Mouse (Mus musculus) kidney, embryonic 16.5 days (tissue): ENCODE results near the gene Ppil2. TPM values are rescaled to one million over a fixed set of nuclear protein-coding genes. Genes with fewer than 3 reads are reported as not detected.

Experiments
- ATAC-seq: fragments of 200-750 bp; cut with Nextera tagmentation; 2 replicates; pipeline ENCODE4 v1.8.0; 2017; ENCODE audit warnings: moderate TSS enrichment; ENCODE audit not compliant: low FRiP score, low TSS enrichment
- H3K27ac ChIP-seq: fragments of 300-500 bp; sonication (generic); 2 replicates; pipeline ENCODE4 v1.5.1; 2014; ENCODE audit warnings: low read length
- H3K27me3 ChIP-seq: fragments of 300-500 bp; sonication (generic); 2 replicates; pipeline ENCODE4 v1.6.1; 2014; ENCODE audit warnings: low read length, control low read depth, mixed read lengths; ENCODE audit not compliant: insufficient read depth
- H3K36me3 ChIP-seq: fragments of 300-500 bp; sonication (generic); 2 replicates; pipeline ENCODE4 v1.6.1; 2014; ENCODE audit warnings: low read length, control low read depth, mixed read lengths; ENCODE audit not compliant: insufficient read depth
- H3K4me1 ChIP-seq: fragments of 300-500 bp; sonication (generic); 2 replicates; pipeline ENCODE4 v1.6.1; 2014; ENCODE audit warnings: low read length, control low read depth, mixed read lengths; ENCODE audit not compliant: insufficient read depth
- H3K4me2 ChIP-seq: fragments of 300-500 bp; sonication (generic); replicated peaks from 2 replicates; pipeline ENCODE4 v1.6.1; 2014; ENCODE audit warnings: low read depth, low read length
- H3K4me3 ChIP-seq: fragments of 300-500 bp; sonication (generic); 2 replicates; pipeline ENCODE4 v1.5.1; 2014; ENCODE audit warnings: mild to moderate bottlenecking, low read length
- H3K9ac ChIP-seq: fragments of 300-500 bp; sonication (generic); replicated peaks from 2 replicates; pipeline ENCODE4 v1.6.1; 2014; ENCODE audit warnings: low read length
- H3K9me3 ChIP-seq: fragments of 300-500 bp; sonication (generic); 2 replicates; pipeline ENCODE4 v1.6.1; 2016; ENCODE audit warnings: low read length, control low read depth
- WGBS: fragments of 180-500 bp; shearing (Covaris S2); extraction: QIAGEN DNeasy Blood & Tissue Kit; methylation state at CpG from one replicate; pipeline ENCODE4 v1.1.7; 2014; 5-methylcytosine and 5-hydroxymethylcytosine counted together
- microRNA counts: library from miRNA; unstranded; fragments of <30 nt; microRNA quantifications from one replicate; lab custom pipeline; 2016
- microRNA-seq: library from miRNA; unstranded; fragments of <30 nt; microRNA quantifications from one replicate; pipeline ENCODE4, GENCODE M21; 2016
- polyA plus RNA-seq: library from polyadenylated mRNA; unstranded; fragments of >200 nt; fragmentation: Nextera tagmentation; extraction: Ambion mirVana; gene quantifications from 2 replicates; pipeline ENCODE4 v1.2.1, GENCODE M21; 2015

Gene Ppil2
- polyA plus RNA-seq, 1 experiment from 2014 or later, result 150 TPM

DNA sequence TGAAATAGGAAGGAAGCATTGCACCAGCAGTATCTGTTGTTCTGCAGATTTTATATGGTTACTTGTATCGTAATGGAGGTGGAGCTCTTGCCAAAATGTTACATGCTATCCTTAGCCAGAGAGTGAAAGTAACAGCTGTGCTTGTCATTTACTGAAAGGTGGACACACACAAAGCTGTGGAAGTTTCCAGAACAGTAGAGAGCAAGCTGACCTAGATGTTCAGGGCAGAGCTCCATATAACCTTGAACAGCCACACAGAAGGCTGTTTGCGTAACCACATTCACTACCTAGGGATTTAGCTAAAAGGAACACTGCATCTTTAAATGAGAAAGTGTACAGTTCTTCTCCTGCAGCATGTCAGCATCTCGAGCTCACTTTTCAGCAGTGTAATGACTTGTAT, 66.7 kb downstream of the Ppil2 start:
- 87% methylated on average over 3 of the region's 3 CpGs for WGBS
- Histone ChIP-seq H3K27ac (no peak overlapping the region), H3K4me3 (no peak overlapping the region), H3K9me3 (no peaks in the 10 kb centered on the region), H3K27me3 (no peaks in the 10 kb centered on the region), H3K9ac (no peak overlapping the region), H3K36me3 (peaks cover 66% of the 10 kb centered on the region), H3K4me1 (no peaks in the 10 kb centered on the region), H3K4me2 (no peak overlapping the region)
- ATAC-seq, result no peak

DNA sequence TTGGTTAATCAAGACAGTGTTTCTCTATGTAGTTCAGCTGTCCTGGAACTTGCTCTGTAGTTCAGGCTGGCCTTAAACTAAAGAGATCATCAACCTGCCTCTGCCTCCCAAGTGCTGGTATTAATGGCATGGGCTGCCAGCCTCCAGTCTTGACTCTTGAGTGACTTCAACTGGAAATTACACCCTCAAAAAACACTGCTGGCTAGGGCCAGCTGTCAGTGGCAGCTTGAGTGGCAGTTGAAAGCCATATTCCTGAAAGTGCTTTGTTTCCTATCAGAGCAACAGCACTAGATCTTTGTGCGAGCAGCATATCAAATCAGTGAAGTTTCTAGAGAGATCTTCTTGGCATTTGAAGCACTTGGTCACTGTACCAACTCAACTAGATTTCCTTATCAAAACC, 69.6 kb downstream of the Ppil2 start:
- no peaks in the 10 kb centered on the region for H3K4me1 ChIP-seq
- no peak overlapping the region for H3K4me3 ChIP-seq
- no peak overlapping the region for H3K9ac ChIP-seq
- no peaks in the 10 kb centered on the region for H3K9me3 ChIP-seq
- H3K27ac ChIP-seq, result no peak overlapping the region
- no peak for ATAC-seq
- peaks cover 74% of the 10 kb centered on the region for H3K36me3 ChIP-seq
- H3K4me2 ChIP-seq, result no peak overlapping the region
- no peaks in the 10 kb centered on the region for H3K27me3 ChIP-seq
- 89% methylated on average over 1 of the region's 1 CpGs for WGBS

DNA sequence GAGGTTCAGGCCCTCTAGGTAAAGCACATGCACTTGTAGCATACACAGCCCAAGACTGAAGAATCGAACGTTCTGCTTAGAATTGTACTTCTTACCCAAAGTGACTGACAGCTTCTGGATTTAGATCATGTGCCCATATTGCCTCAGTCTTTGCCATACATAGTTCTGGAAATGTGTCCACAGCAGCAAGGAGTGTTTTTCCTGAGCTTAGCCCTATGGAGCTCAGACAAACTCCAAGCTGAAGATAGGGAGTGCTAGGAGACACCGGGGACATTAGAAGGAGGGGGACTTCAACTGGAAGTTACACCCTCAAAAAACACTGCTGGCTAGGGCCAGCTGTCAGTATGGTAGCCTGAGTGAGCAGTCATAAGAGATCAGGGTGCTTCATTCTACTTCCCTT, 70.3 kb downstream of the Ppil2 start:
- Histone ChIP-seq H3K9ac (no peak overlapping the region), H3K9me3 (no peaks in the 10 kb centered on the region), H3K4me2 (no peak overlapping the region), H3K4me3 (no peak overlapping the region), H3K27ac (no peak overlapping the region), H3K27me3 (no peaks in the 10 kb centered on the region), H3K36me3 (peaks cover 75% of the 10 kb centered on the region), H3K4me1 (no peaks in the 10 kb centered on the region)
- ATAC-seq, result no peak
- WGBS, result 98% methylated on average over 3 of the region's 3 CpGs

MicroRNAs within 50 kb of the gene (microRNA counts, 519-probe panel; counts per million panel counts)
- microRNA mmu-miR-130b (lab: Ali Mortazavi, UCI) (4,353 counts per million, percentile 92 among the panel's probes with 10 or more counts), microRNA mmu-miR-301b (lab: Ali Mortazavi, UCI) (3,033 counts per million, percentile 71 among the panel's probes with 10 or more counts)

Small RNA genes lying within 50 kb of the gene (microRNA-seq; reads per million reads assigned to microRNA genes)
- gene Mir130b (6,486 reads per million, percentile 93 among the genes with 10 or more reads in this experiment), gene Mir301b (64.8 reads per million, percentile 51 among the genes with 10 or more reads in this experiment)

Other genes with a start within 250 kb of the Ppil2 start
- gene Igll1, start 247.3 kb downstream of the Ppil2 start, polyA plus RNA-seq, result 0.46 TPM in 1 of 2 replicates, not detected in the other
- 73.0 and 77.2 TPM in 2 replicates for gene Top3b, start 240.5 kb downstream of the Ppil2 start, polyA plus RNA-seq
- 2.4 and 2.5 TPM in 2 replicates for gene Vpreb1, start 240.4 kb downstream of the Ppil2 start, polyA plus RNA-seq
- gene Ppm1f, start 214.8 kb downstream of the Ppil2 start, polyA plus RNA-seq, result 37.7 TPM in 2 replicates
- gene Mapk1, start 127.9 kb downstream of the Ppil2 start, polyA plus RNA-seq, result 171 and 172 TPM in 2 replicates
- gene Ypel1, start 41.6 kb downstream of the Ppil2 start, polyA plus RNA-seq, result 43.2 and 44.8 TPM in 2 replicates
- gene 2610318N02Rik, start 13.9 kb upstream of the Ppil2 start, polyA plus RNA-seq, result 57.5 and 60.6 TPM in 2 replicates
- gene Sdf2l1, start 21.1 kb upstream of the Ppil2 start, polyA plus RNA-seq, result 95.5 and 105 TPM in 2 replicates
- gene Ydjc, start 33.4 kb upstream of the Ppil2 start, polyA plus RNA-seq, result 7.2 and 7.8 TPM in 2 replicates
- gene Ccdc116, start 36.0 kb upstream of the Ppil2 start, polyA plus RNA-seq, result 0.31 and 0.36 TPM in 2 replicates
- gene Ube2l3, start 91.4 kb upstream of the Ppil2 start, polyA plus RNA-seq, result 332 and 350 TPM in 2 replicates
- 0.36 and 0.51 TPM in 2 replicates for gene Rimbp3, start 97.3 kb upstream of the Ppil2 start, polyA plus RNA-seq
- gene Hic2, start 122.3 kb upstream of the Ppil2 start, polyA plus RNA-seq, result 4.9 and 5.4 TPM in 2 replicates
- 19.2 and 19.4 TPM in 2 replicates for gene Tmem191c, start 164.8 kb upstream of the Ppil2 start, polyA plus RNA-seq
- 0.69 and 0.89 TPM in 2 replicates for gene Serpind1, start 220.1 kb upstream of the Ppil2 start, polyA plus RNA-seq